Mouse (Mus musculus) neural tube, embryonic 11.5 days (tissue): ENCODE results near the gene Chad. TPM values are rescaled to one million over a fixed set of nuclear protein-coding genes. Genes with fewer than 3 reads are reported as not detected.

ENCODE experiments used
- ATAC-seq: fragments of 200-750 bp; cut with Nextera tagmentation; 2 replicates; pipeline ENCODE4 v1.8.0; 2017; ENCODE audit warnings: moderate number of reproducible peaks, mild to moderate bottlenecking, moderate TSS enrichment, moderate library complexity; ENCODE audit not compliant: insufficient read depth, low FRiP score, low TSS enrichment
- DNase-seq: peaks from one replicate; pipeline ENCODE4 v3.0.0-alpha.2; 2015; ENCODE audit warnings: low spot score
- H3K27ac ChIP-seq: fragments of 300-500 bp; sonication (generic); 2 replicates; pipeline ENCODE4 v1.5.1; 2014; ENCODE audit warnings: low read depth, mild to moderate bottlenecking, low read length
- H3K27me3 ChIP-seq: fragments of 300-500 bp; sonication (generic); 2 replicates; pipeline ENCODE4 v1.6.1; 2014; ENCODE audit warnings: mild to moderate bottlenecking, low read length, mixed read lengths; ENCODE audit not compliant: control insufficient read depth, insufficient read depth
- H3K36me3 ChIP-seq: fragments of 300-500 bp; sonication (generic); 2 replicates; pipeline ENCODE4 v1.6.1; 2014; ENCODE audit warnings: mild to moderate bottlenecking, low read length, moderate library complexity, mixed read lengths; ENCODE audit not compliant: control insufficient read depth, insufficient read depth
- H3K4me1 ChIP-seq: fragments of 300-500 bp; sonication (generic); 2 replicates; pipeline ENCODE4 v1.6.1; 2014; ENCODE audit warnings: low read length, mixed read lengths; ENCODE audit not compliant: control insufficient read depth, insufficient read depth
- H3K4me2 ChIP-seq: fragments of 300-500 bp; sonication (generic); 2 replicates; pipeline ENCODE4 v1.6.1; 2014; ENCODE audit warnings: low read depth, mild to moderate bottlenecking, moderate library complexity
- H3K4me3 ChIP-seq: fragments of 300-500 bp; sonication (generic); 2 replicates; pipeline ENCODE4 v1.5.1; 2014; ENCODE audit warnings: low read depth, low read length
- H3K9ac ChIP-seq: fragments of 300-500 bp; sonication (generic); 2 replicates; pipeline ENCODE4 v1.6.1; 2014; ENCODE audit warnings: mild to moderate bottlenecking, low read length
- H3K9me3 ChIP-seq: fragments of 300-500 bp; sonication (generic); 2 replicates; pipeline ENCODE4 v1.6.1; 2016; ENCODE audit warnings: low read length; ENCODE audit not compliant: control insufficient read depth
- WGBS: fragments of 180-500 bp; shearing (Covaris S2); extraction: QIAGEN DNeasy Blood & Tissue Kit; methylation state at CpG from one replicate; pipeline ENCODE4 v1.1.7; 2014; 5-methylcytosine and 5-hydroxymethylcytosine counted together
- polyA plus RNA-seq: library from polyadenylated mRNA; unstranded; fragments of >200 nt; fragmentation: Nextera tagmentation; extraction: Ambion mirVana; gene quantifications from 2 replicates; pipeline ENCODE4 v1.2.1, GENCODE M21; 2014

Chad gene
- polyA plus RNA-seq, 1 experiment from 2014 or later, result 0.53 TPM

DNA sequence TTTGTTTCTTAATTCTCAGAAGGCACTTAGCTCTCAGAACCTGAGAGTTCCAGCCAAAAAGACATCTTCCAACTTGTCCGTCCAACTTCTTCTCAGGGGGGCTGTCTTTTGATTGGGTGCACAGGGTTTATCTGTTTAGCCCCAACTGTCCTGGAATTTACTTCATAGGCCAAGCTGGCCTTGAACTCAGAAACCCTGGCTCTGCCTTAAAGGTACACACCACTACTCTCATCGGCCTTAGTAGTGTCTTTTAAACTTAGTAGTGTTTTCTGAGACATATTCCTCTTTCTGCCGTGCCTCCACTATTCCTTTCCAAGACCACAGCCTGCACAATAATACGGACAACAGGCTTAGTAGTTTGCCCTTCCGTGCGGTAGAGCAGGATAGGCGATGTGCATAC lies 35.6 kb downstream of the Chad start:
- Histone ChIP-seq H3K27me3 (no peaks in the 10 kb centered on the region), H3K9ac (no peak overlapping the region), H3K4me2 (no peak overlapping the region), H3K36me3 (no peaks in the 10 kb centered on the region), H3K9me3 (no peaks in the 10 kb centered on the region), H3K4me3 (no peak overlapping the region), H3K4me1 (peaks cover 7% of the 10 kb centered on the region; the same call in 1 of the 2 replicates), H3K27ac (no peak overlapping the region)
- DNase-seq (no peak), ATAC-seq (no peak)
- whole genome bisulfite sequencing, result 94% methylated on average over 7 of the region's 7 CpGs

- no peaks in the 10 kb centered on the region for H3K36me3 ChIP-seq
- no peak within 1 kb of the TSS for H3K27ac ChIP-seq
- peak within 1 kb of the TSS; percentile 67 for H3K4me2 ChIP-seq
- peak within 1 kb of the TSS; percentile 48 for H3K4me3 ChIP-seq
- DNase-seq (peak; percentile 86), ATAC-seq (peak; percentile 96)
- H3K9ac ChIP-seq, result peak within 1 kb of the TSS; percentile 64
- H3K4me1 ChIP-seq, result peaks cover 7% of the 10 kb centered on the region; the same call in 1 of the 2 replicates
- under 1% methylated on average over 51 of the region's 52 CpGs for WGBS
- no peaks in the 10 kb centered on the region for H3K9me3 ChIP-seq
- no peaks in the 10 kb centered on the region for H3K27me3 ChIP-seq
Measured at GRCm38 (mm10) chr11:94601321-94602281, 36.8 kb downstream of the Chad start, which contains the start of gene Acsf2. Gene Acsf2, minus strand, starts transcription at chr11:94601871.

GRCm38 (mm10) chr11:94602356-94602955 lies 37.6 kb downstream of the Chad start:
- DNase-seq, result no peak
- whole genome bisulfite sequencing, result 71% methylated on average over 11 of the region's 11 CpGs
- no peak for ATAC-seq
- no peaks in the 10 kb centered on the region for H3K36me3 ChIP-seq
- H3K9ac ChIP-seq, result no peak overlapping the region; the same call in 1 of the 2 replicates
- no peak overlapping the region; the same call in 1 of the 2 replicates for H3K4me3 ChIP-seq
- no peaks in the 10 kb centered on the region for H3K9me3 ChIP-seq
- peak overlapping the region; percentile 67 for H3K4me2 ChIP-seq
- H3K27ac ChIP-seq, result no peak overlapping the region
- no peaks in the 10 kb centered on the region for H3K27me3 ChIP-seq
- peaks cover 7% of the 10 kb centered on the region; the same call in 1 of the 2 replicates for H3K4me1 ChIP-seq

DNA sequence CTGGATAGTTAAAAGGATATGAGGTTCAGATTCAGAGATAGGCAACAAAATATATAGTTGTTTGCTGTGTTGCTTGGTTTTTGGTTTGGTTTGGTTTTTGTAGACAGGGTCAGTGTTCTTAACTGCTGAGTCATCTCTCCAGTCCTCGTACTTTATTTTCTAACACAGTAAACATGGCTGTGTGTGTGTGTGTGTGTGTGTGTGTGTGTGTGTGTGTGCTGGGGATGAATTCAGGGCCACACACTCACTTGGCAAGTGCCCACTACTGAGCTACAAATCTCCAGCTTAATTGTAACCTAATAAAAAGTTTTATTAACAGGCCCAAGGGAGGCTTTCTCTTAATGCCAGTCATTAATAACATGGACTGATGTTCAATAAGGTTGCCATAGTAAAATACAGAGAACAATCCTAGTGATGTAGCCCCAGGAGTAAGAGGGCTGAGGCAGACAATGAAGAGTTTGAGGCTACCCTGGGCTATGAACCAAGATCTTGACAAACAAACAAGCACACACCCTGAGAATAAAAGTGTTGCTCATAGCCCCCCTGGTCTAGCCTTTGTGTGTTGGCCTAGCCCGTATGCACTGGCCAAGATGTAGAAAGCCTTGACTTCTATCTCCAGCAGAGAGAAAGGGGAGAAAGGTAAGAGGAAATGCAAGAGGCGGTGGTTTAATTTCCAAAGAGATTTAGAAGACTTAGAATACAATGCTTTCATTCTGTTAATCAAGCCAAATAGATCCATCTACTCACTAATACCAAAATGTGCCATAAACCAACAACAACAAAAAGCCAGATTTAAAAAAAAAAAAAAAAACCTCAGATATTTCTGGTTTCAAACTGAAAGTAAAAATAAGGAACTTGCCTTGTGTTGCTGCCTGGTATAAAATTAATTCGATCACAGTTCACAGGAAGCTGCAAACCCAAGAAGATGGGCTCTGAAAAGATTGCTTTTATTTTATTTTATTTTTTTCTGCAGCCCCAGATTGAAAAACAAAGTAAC lies 46.2 kb downstream of the Chad start:
- no peak for DNase-seq
- Histone ChIP-seq H3K9ac (no peak overlapping the region), H3K9me3 (no peaks in the 10 kb centered on the region), H3K36me3 (no peaks in the 10 kb centered on the region), H3K27me3 (no peaks in the 10 kb centered on the region), H3K4me1 (no peaks in the 10 kb centered on the region), H3K27ac (no peak overlapping the region), H3K4me2 (no peak overlapping the region), H3K4me3 (no peak overlapping the region)
- 77% methylated on average over 4 of the region's 4 CpGs for WGBS
- ATAC-seq, result no peak

DNA sequence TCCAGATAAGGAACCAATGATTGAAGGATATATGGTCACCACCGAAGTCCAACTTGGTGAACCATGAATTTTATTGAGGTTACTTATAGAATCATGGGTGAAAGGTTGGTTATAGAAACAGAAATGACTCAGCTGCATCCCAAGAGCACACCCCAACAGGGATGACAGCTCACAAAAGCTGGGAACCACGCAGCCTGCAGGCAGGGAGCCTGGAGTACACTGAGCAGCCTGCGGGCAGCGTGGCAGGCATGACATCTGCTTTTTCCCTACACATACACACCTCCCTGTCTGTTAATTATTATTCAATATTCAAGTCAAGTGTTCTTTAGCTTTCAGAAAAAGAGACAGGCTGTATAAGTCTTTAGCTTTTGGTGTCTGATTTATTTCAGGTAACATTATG lies 49.8 kb downstream of the Chad start:
- no peak overlapping the region for H3K27ac ChIP-seq
- H3K4me1 ChIP-seq, result no peaks in the 10 kb centered on the region
- 79% methylated on average over 4 of the region's 4 CpGs for WGBS
- no peaks in the 10 kb centered on the region for H3K27me3 ChIP-seq
- DNase-seq (no peak), ATAC-seq (no peak)
- no peaks in the 10 kb centered on the region for H3K36me3 ChIP-seq
- H3K9me3 ChIP-seq, result no peaks in the 10 kb centered on the region
- no peak overlapping the region for H3K4me2 ChIP-seq
- no peak overlapping the region for H3K4me3 ChIP-seq
- H3K9ac ChIP-seq, result no peak overlapping the region

DNA sequence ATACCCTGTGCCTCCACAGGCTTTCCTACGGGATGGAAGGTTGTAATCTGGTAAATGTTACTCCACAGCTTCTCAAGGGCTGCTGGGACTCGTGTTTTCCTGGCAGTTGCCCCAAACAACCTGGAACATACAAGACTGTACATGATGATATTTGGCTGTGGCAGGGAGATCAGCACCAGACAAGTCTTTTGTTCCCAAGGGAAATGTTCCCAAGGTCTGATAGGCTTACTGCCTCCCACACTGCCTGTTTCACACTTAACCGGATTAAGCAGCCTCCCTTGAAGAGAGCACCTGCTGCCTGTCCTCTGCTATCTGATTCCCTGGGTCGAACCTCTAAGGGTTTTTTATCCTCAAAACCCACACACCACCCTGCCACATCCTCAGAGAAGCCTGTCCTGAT lies 50.6 kb downstream of the Chad start:
- H3K4me1 ChIP-seq, result no peaks in the 10 kb centered on the region
- no peak overlapping the region for H3K27ac ChIP-seq
- ATAC-seq (no peak), DNase-seq (no peak)
- no peak overlapping the region for H3K9ac ChIP-seq
- no peaks in the 10 kb centered on the region for H3K9me3 ChIP-seq
- H3K4me3 ChIP-seq, result no peak overlapping the region
- H3K4me2 ChIP-seq, result no peak overlapping the region
- 51% methylated on average over 4 of the region's 4 CpGs for whole genome bisulfite sequencing
- H3K36me3 ChIP-seq, result no peaks in the 10 kb centered on the region
- H3K27me3 ChIP-seq, result no peaks in the 10 kb centered on the region

DNA sequence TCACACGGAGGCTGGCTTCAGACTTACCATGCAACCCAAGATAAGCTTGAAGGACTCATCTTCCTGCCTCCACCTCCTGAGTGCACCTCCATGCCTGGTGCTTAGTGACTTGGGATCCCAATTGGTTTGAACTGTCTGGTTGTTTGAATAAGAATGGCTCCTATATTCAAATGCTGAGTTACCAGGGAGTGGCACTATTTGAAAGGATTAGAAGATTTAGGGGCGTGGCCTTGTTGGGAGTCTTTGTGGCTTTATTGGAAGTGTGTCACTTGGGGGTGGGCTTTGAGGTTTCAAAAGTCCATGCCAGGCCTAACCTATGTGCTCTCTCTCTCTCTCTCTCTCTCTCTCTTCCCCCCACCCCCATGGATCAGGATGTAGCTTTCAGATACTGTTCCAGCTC lies 52.8 kb downstream of the Chad start:
- WGBS, result 93% methylated on average over 2 of the region's 2 CpGs
- no peak overlapping the region for H3K9ac ChIP-seq
- no peak overlapping the region for H3K4me2 ChIP-seq
- no peak for ATAC-seq
- H3K9me3 ChIP-seq, result no peaks in the 10 kb centered on the region
- H3K36me3 ChIP-seq, result no peaks in the 10 kb centered on the region
- no peak overlapping the region for H3K4me3 ChIP-seq
- H3K27me3 ChIP-seq, result no peaks in the 10 kb centered on the region
- DNase-seq, result no peak
- no peak overlapping the region for H3K27ac ChIP-seq
- no peaks in the 10 kb centered on the region for H3K4me1 ChIP-seq
